Mouse (Mus musculus) cortical plate, adult 2 months (tissue): ENCODE results near the gene Dlk2. TPM values are rescaled to one million over a fixed set of nuclear protein-coding genes. Genes with fewer than 3 reads are reported as not detected.
A peak's percentile ranks its signal among the peaks of the same experiment; 100 is the strongest.

Experiments used
- H3K27ac ChIP-seq: fragments of 200-500 bp; 2 replicates; pipeline ENCODE4 v1.5.1; 2012; ENCODE audit warnings: low read length, control low read depth, inconsistent platforms; ENCODE audit not compliant: insufficient read depth
- H3K4me1 ChIP-seq: fragments of 200-500 bp; 2 replicates; pipeline ENCODE4 v1.6.1; 2011; ENCODE audit warnings: low read length; ENCODE audit not compliant: control insufficient read depth, insufficient read depth
- H3K4me3 ChIP-seq: fragments of 200-500 bp; 2 replicates; pipeline ENCODE4 v1.5.1; 2011; ENCODE audit warnings: mild to moderate bottlenecking, low read length, control low read depth; ENCODE audit not compliant: insufficient read depth
- CTCF ChIP-seq: fragments of 200-500 bp; IDR thresholded peaks from 2 replicates; pipeline ENCODE4 v1.5.1; 2011; ENCODE audit warnings: mild to moderate bottlenecking, control low read depth, low read length; ENCODE audit not compliant: insufficient read depth; ENCODE audit errors: extremely low read depth
- POLR2A ChIP-seq: fragments of 200-500 bp; IDR thresholded peaks from 2 replicates; pipeline ENCODE4 v1.6.1; 2011; ENCODE audit warnings: mild to moderate bottlenecking, low read length, control low read depth; ENCODE audit not compliant: insufficient read depth; ENCODE audit errors: extremely low read depth
- polyA plus RNA-seq: library from polyadenylated mRNA; depleted of rRNA; stranded (reverse); fragments of >200 nt; gene quantifications from 2 replicates; pipeline ENCODE4 v1.2.3, GENCODE M21; 2012

The Dlk2 gene
- polyA plus RNA-seq, 1 experiment: 127 TPM

GRCm38 (mm10) chr17:46283911-46284310 is 13.3 kb upstream of the Dlk2 start:
- H3K4me3 ChIP-seq: no peak overlapping the region
- TF ChIP-seq CTCF (no peak), POLR2A (no peak)
- no peak overlapping the region for H3K27ac ChIP-seq
- H3K4me1 ChIP-seq: peaks cover 1% of the 10 kb centered on the region; the same call in 1 of the 2 replicates

GRCm38 (mm10) chr17:46284653-46285052 is 12.6 kb upstream of the Dlk2 start:
- peaks cover 1% of the 10 kb centered on the region; the same call in 1 of the 2 replicates for H3K4me1 ChIP-seq

GRCm38 (mm10) chr17:46285407-46285806 is 11.8 kb upstream of the Dlk2 start:
- no peak overlapping the region for H3K27ac ChIP-seq
- no peak overlapping the region for H3K4me3 ChIP-seq
- TF ChIP-seq POLR2A: no peak
- TF ChIP-seq CTCF: no peak
- H3K4me1 ChIP-seq: peaks cover 1% of the 10 kb centered on the region; the same call in 1 of the 2 replicates

More at GRCm38 (mm10) chr17:46284653-46285052, 12.6 kb upstream of the Dlk2 start:
- TF ChIP-seq CTCF: no peak
- Histone ChIP-seq H3K27ac (no peak overlapping the region), H3K4me3 (no peak overlapping the region)

GRCm38 (mm10) chr17:46287678-46288095 is 9.5 kb upstream of the Dlk2 start:
- Histone ChIP-seq H3K4me3 (no peak overlapping the region), H3K4me1 (0 out of 2 replicates have a peak, but pooled peaks cover 1% of the 10 kb centered on the region), H3K27ac (no peak overlapping the region)
- TF ChIP-seq CTCF (no peak), POLR2A (no peak)

GRCm38 (mm10) chr17:46296601-46297000 is 620 bp upstream of the Dlk2 start:
- H3K4me3 ChIP-seq: peak overlapping the region; percentile 59; the same call in 1 of the 2 replicates
- TF ChIP-seq POLR2A: no peak
- H3K27ac ChIP-seq: no peak overlapping the region
- H3K4me1 ChIP-seq: 0 out of 2 replicates have a peak, but pooled peaks cover 2% of the 10 kb centered on the region

GRCm38 (mm10) chr17:46297028-46297363 is 225 bp upstream of the Dlk2 start:
- Histone ChIP-seq H3K4me3 (peak overlapping the region; percentile 59), H3K27ac (peak overlapping the region; percentile 48; the same call in 1 of the 2 replicates), H3K4me1 (0 out of 2 replicates have a peak, but pooled peaks cover 2% of the 10 kb centered on the region)
- TF ChIP-seq POLR2A: no peak
- TF ChIP-seq CTCF: no peak

- H3K4me3 ChIP-seq: peak overlapping the region; percentile 59
These were observed 1.1 kb downstream of the Dlk2 start for GRCm38 (mm10) chr17:46298220-46298913.

GRCm38 (mm10) chr17:46301892-46302291 is 4.7 kb downstream of the Dlk2 start:
- H3K27ac ChIP-seq: no peak overlapping the region; the same call in 1 of the 2 replicates
- 0 out of 2 replicates have a peak, but pooled peaks cover 2% of the 10 kb centered on the region for H3K4me1 ChIP-seq
- TF ChIP-seq CTCF: no peak
- TF ChIP-seq POLR2A: no peak
- no peak overlapping the region for H3K4me3 ChIP-seq

More at GRCm38 (mm10) chr17:46298220-46298913, 1.1 kb downstream of the Dlk2 start:
- H3K4me1 ChIP-seq: 0 out of 2 replicates have a peak, but pooled peaks cover 2% of the 10 kb centered on the region
- peak overlapping the region; percentile 11; the same call in 1 of the 2 replicates for H3K27ac ChIP-seq
- peak; percentile 78 for TF ChIP-seq CTCF
- TF ChIP-seq POLR2A: no peak

- Histone ChIP-seq H3K27ac (no peak overlapping the region), H3K4me1 (no peaks in the 10 kb centered on the region), H3K4me3 (no peak overlapping the region)
- TF ChIP-seq POLR2A: no peak
- TF ChIP-seq CTCF: no peak
These were observed 7.0 kb downstream of the Dlk2 start for GRCm38 (mm10) chr17:46304184-46304583.

- H3K4me1 ChIP-seq: no peaks in the 10 kb centered on the region
- no peak overlapping the region for H3K27ac ChIP-seq
- no peak for TF ChIP-seq CTCF
- TF ChIP-seq POLR2A: no peak
- no peak overlapping the region for H3K4me3 ChIP-seq
These were observed 9.7 kb downstream of the Dlk2 start for GRCm38 (mm10) chr17:46306956-46307355.

- no peak for TF ChIP-seq POLR2A
- no peak for TF ChIP-seq CTCF
- no peak overlapping the region for H3K4me3 ChIP-seq
- no peaks in the 10 kb centered on the region for H3K4me1 ChIP-seq
- no peak overlapping the region for H3K27ac ChIP-seq
These were observed 12.6 kb downstream of the Dlk2 start for GRCm38 (mm10) chr17:46309835-46310234.
